Mouse (Mus musculus) brain, embryonic 14.5 days (tissue): ENCODE measurements around the gene Ogfrl1.

ENCODE experiments used
- CTCF ChIP-seq: fragments of 200-500 bp; IDR thresholded peaks from 2 replicates; pipeline ENCODE4 v1.5.1; 2012; ENCODE audit warnings: inconsistent platforms, mild to moderate bottlenecking, moderate library complexity, borderline replicate concordance; ENCODE audit not compliant: insufficient read depth, insufficient read length; ENCODE audit errors: extremely low read depth
- POLR2A ChIP-seq: fragments of 200-500 bp; IDR thresholded peaks from 2 replicates; pipeline ENCODE4 v1.6.1; 2012; ENCODE audit warnings: mild to moderate bottlenecking, inconsistent platforms, borderline replicate concordance; ENCODE audit not compliant: poor library complexity, insufficient read depth, insufficient read length, severe bottlenecking; ENCODE audit errors: extremely low read depth

GRCm38 (mm10) chr1:23411533-23411932, 14.0 kb upstream of the Ogfrl1 start:
- TF ChIP-seq CTCF = no peak
- TF ChIP-seq POLR2A = no peak
